Mouse (Mus musculus) lung, adult 2 months (tissue): ENCODE measurements at regions not wholly inside any gene's neighbourhood (a gene's known extent, or its start where the extent isn't known, plus 50 kb on each side); places are given as distances from the start of the nearest gene placed in this dataset.
"Not testable (repeated sequence)": the region's sequence is repeated elsewhere in the genome, so short reads cannot be mapped to it uniquely, and the experiment has no call there.

ENCODE experiments used
- CTCF ChIP-seq: fragments of 200-500 bp; IDR thresholded peaks from 2 replicates; pipeline ENCODE4 v1.5.1; 2011; ENCODE audit warnings: mild to moderate bottlenecking, low read length, control low read depth; ENCODE audit not compliant: insufficient read depth
- POLR2A ChIP-seq: fragments of 200-500 bp; IDR thresholded peaks from 2 replicates; pipeline ENCODE4 v1.6.1; 2011; ENCODE audit warnings: low read depth, mild to moderate bottlenecking, control low read depth, low read length, borderline replicate concordance; ENCODE audit errors: extremely low read depth

DNA sequence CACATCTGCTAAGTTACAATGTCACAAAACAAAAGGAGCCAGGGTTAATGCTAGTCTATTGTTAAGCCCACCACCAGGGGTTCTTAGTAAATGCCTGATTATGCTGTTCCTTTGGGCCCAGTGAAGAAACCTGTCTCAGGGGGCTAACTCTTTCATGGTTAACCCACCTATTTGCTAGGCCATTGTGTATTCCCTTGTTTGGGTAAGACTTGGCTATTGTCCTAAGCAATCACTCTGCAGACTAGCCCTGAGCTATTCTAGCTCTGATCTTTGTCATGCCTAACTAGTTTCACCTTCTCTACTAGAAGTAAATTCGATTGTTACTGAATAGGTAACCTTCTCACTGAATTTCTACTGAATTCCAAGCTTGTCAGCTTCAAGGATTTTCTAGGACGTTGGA is 302.4 kb upstream of the 1700008P02Rik start:
- not testable (repeated sequence) for TF ChIP-seq CTCF, POLR2A
